Mouse (Mus musculus) urinary bladder, postnatal 36 days (tissue): ENCODE results near the gene Cdk9.
A peak's percentile ranks its signal among the peaks of the same experiment; 100 is the strongest.

ENCODE experiments used
- DNase-seq, 2 experiments: peaks; one replicate each; pipeline ENCODE4 v3.0.0; 2022; ENCODE audit warnings: low spot score in 2 of 2, mixed read lengths in 1 of 2

Cdk9 gene

GRCm38 (mm10) chr2:32712934-32713817 lies at the start of gene Cdk9:
Gene Cdk9 (minus strand): TSS chr2:32713076.
- DNase-seq, result peak; percentile 91 to 93

GRCm38 (mm10) chr2:32761859-32762258 lies 49.0 kb upstream of the Cdk9 start:
- DNase-seq, result no peak

GRCm38 (mm10) chr2:32761361-32761760 lies 48.5 kb upstream of the Cdk9 start:
- DNase-seq, result no peak

GRCm38 (mm10) chr2:32759001-32759400 lies 46.1 kb upstream of the Cdk9 start:
- no peak for DNase-seq

- no peak for DNase-seq
Measured at GRCm38 (mm10) chr2:32758503-32758902, 45.6 kb upstream of the Cdk9 start.

- DNase-seq, result peak; percentile 96 to 98
Measured at GRCm38 (mm10) chr2:32757056-32757845, 44.4 kb upstream of the Cdk9 start, which contains the start of gene Tor2a. Gene Tor2a (plus strand): TSS chr2:32757234.

- DNase-seq, result no peak
Measured at GRCm38 (mm10) chr2:32756674-32757055, 43.8 kb upstream of the Cdk9 start.

- no peak for DNase-seq
Measured at GRCm38 (mm10) chr2:32752181-32752580, 39.3 kb upstream of the Cdk9 start.

- DNase-seq, result no peak
Measured at GRCm38 (mm10) chr2:32751665-32752033, 38.8 kb upstream of the Cdk9 start.

- DNase-seq, result peak; percentile 69 to 72
Measured at GRCm38 (mm10) chr2:32750887-32751664, 38.2 kb upstream of the Cdk9 start.

GRCm38 (mm10) chr2:32750199-32750598 lies 37.3 kb upstream of the Cdk9 start:
- no peak for DNase-seq

GRCm38 (mm10) chr2:32749082-32749481 lies 36.2 kb upstream of the Cdk9 start:
- no peak for DNase-seq

- no peak for DNase-seq
Measured at GRCm38 (mm10) chr2:32744272-32744982, 31.6 kb upstream of the Cdk9 start.

- no peak for DNase-seq
Measured at GRCm38 (mm10) chr2:32742173-32742531, 29.3 kb upstream of the Cdk9 start.

- DNase-seq, result peak in 1 of 2 experiments; percentile 34
Measured at GRCm38 (mm10) chr2:32741273-32742172, 28.6 kb upstream of the Cdk9 start.

- DNase-seq, result no peak
Measured at GRCm38 (mm10) chr2:32740916-32741272, 28.0 kb upstream of the Cdk9 start, which contains the start of gene 6330409D20Rik. Gene 6330409D20Rik (minus strand): TSS chr2:32741016.

- DNase-seq, result no peak
Measured at GRCm38 (mm10) chr2:32739311-32739710, 26.4 kb upstream of the Cdk9 start.

- no peak for DNase-seq
Measured at GRCm38 (mm10) chr2:32737008-32737407, 24.1 kb upstream of the Cdk9 start.

- DNase-seq, result no peak
Measured at GRCm38 (mm10) chr2:32736306-32736829, 23.5 kb upstream of the Cdk9 start.

- no peak for DNase-seq
Measured at GRCm38 (mm10) chr2:32734933-32735332, 22.1 kb upstream of the Cdk9 start.
